Comparison of ENCODE assay signal across 8 mouse cellular contexts in the genomic region with DNA sequence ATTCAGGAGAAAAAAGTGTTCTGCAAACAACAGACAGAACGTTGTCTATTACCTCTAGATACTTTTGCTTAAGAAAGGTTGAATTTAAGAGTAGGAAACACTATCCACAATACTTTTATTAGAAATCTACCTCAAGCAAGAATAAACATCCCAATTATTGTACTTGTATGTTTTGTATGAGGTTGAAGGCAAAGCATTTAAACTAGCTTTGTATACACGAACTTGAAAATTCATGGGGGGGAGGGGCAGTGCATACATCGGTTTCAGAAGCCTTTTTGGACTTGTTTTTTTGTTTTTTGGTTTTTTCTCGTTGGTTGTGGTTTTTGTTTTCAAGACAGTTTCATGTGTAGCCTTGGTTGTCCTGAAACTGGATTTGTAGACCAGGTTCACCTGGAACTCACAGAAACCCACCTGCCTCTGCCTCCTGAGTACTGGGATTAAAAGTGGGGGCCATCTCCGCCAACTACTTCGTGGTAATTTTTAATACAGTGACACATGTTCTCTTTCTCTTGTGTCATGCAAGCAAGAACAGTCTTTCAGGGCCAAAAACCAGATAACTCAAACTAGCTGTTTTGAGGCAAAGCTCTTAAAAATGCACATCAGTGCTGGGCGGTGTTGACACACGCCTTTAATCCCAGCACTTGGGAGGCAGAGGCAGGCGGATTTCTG. TPM values are rescaled to one million over a fixed set of nuclear protein-coding genes. Genes with fewer than 3 reads are reported as not detected.
DNase-seq lines count a peak whose midpoint lies in the region; ATAC-seq and TF ChIP-seq lines count a peak whose summit lies in the region.

No protein-coding gene starts in this region.

- no peaks in the 10 kb centered on the region for H3K9me3 ChIP-seq in lung, postnatal 0 days (ENCODE audit: low read length)
- H3K9me3 ChIP-seq in limb, embryonic 12.5 days: no peaks in the 10 kb centered on the region
- no peaks in the 10 kb centered on the region for H3K9me3 ChIP-seq in stomach, embryonic 15.5 days

- H3K4me3 ChIP-seq in lung, postnatal 0 days (ENCODE audit: low read depth, low read length): peak overlapping the region; percentile 100
- no peak overlapping the region for H3K4me3 ChIP-seq in lung, adult 2 months (replicated peaks; ENCODE audit: extremely low read depth, low read depth, low read length)
- no peak overlapping the region; the same call in 1 of the 2 replicates for H3K4me3 ChIP-seq in embryonic fibroblast, embryonic 13.5 days (ENCODE audit: insufficient read depth, low read length)
- peak overlapping the region; percentile 97 for H3K4me3 ChIP-seq in limb, embryonic 12.5 days (replicated peaks)
- peak overlapping the region; percentile 98; the same call in 1 of the 2 replicates for H3K4me3 ChIP-seq in stomach, embryonic 15.5 days (replicated peaks)

- peak overlapping the region; percentile 73; the same call in 1 of the 2 replicates for H3K4me2 ChIP-seq in lung, postnatal 0 days (replicated peaks; ENCODE audit: low read depth, low read length)
- peak overlapping the region; percentile 68 for H3K4me2 ChIP-seq in limb, embryonic 12.5 days
- peak overlapping the region; percentile 66 for H3K4me2 ChIP-seq in stomach, embryonic 15.5 days

- TF ChIP-seq CTCF in lung, postnatal 0 days (IDR thresholded peaks at IDR 0.05): no peak
- no peak for TF ChIP-seq CTCF in lung, adult 2 months (IDR thresholded peaks at IDR 0.05; ENCODE audit: insufficient read depth, low read length)
- no peak for TF ChIP-seq CTCF in embryonic fibroblast, embryonic 13.5 days (IDR thresholded peaks at IDR 0.05; ENCODE audit: borderline replicate concordance, insufficient read depth, low read length)

- no peak for TF ChIP-seq POLR2A in lung, adult 2 months (IDR thresholded peaks at IDR 0.05; ENCODE audit: borderline replicate concordance, extremely low read depth, low read depth, low read length)
- TF ChIP-seq POLR2A in embryonic fibroblast, embryonic 13.5 days (IDR thresholded peaks at IDR 0.05; ENCODE audit: low read depth, low read length): peak; percentile 35; the same call in 1 of the 2 replicates

- no peak for DNase-seq in lung, postnatal 0 days (ENCODE audit: low spot score)
- DNase-seq in lung, adult 2 months: no peak
- DNase-seq in left cerebral cortex, adult 9 months (ENCODE audit: low spot score in 2 of 2): no peak
- DNase-seq in kidney, postnatal 10 days: no peak
- DNase-seq in lung, adult 18-20 months: no peak

- no peak overlapping the region for H3K9ac ChIP-seq in lung, postnatal 0 days (replicated peaks; ENCODE audit: low read depth)
- no peak overlapping the region for H3K9ac ChIP-seq in limb, embryonic 12.5 days (replicated peaks)
- H3K9ac ChIP-seq in stomach, embryonic 15.5 days: no peak overlapping the region

- no peaks in the 10 kb centered on the region for H3K27me3 ChIP-seq in lung, postnatal 0 days (replicated peaks; ENCODE audit: insufficient read depth, low read length)
- H3K27me3 ChIP-seq in limb, embryonic 12.5 days: no peaks in the 10 kb centered on the region
- H3K27me3 ChIP-seq in stomach, embryonic 15.5 days (replicated peaks): no peaks in the 10 kb centered on the region

- no peaks in the 10 kb centered on the region for H3K36me3 ChIP-seq in lung, postnatal 0 days (ENCODE audit: insufficient read depth, low read length)
- no peaks in the 10 kb centered on the region for H3K36me3 ChIP-seq in limb, embryonic 12.5 days
- H3K36me3 ChIP-seq in stomach, embryonic 15.5 days: no peaks in the 10 kb centered on the region

- ATAC-seq in lung, postnatal 0 days: no peak
- no peak for ATAC-seq in limb, embryonic 12.5 days (ENCODE audit: insufficient number of reproducible peaks, insufficient read depth, low FRiP score, low TSS enrichment, low read depth)
- ATAC-seq in stomach, embryonic 15.5 days (ENCODE audit: insufficient read depth, low FRiP score, low read depth): no peak

- TF ChIP-seq EP300 in lung, postnatal 0 days (IDR thresholded peaks at IDR 0.05): no peak

- peak overlapping the region; percentile 100; the same call in 1 of the 2 replicates for H3K27ac ChIP-seq in lung, postnatal 0 days (ENCODE audit: low read length)
- peak overlapping the region; percentile 98 for H3K27ac ChIP-seq in embryonic fibroblast, embryonic 13.5 days (ENCODE audit: insufficient read depth, low read length)
- peak overlapping the region; percentile 100; the same call in 1 of the 2 replicates for H3K27ac ChIP-seq in limb, embryonic 12.5 days
- H3K27ac ChIP-seq in stomach, embryonic 15.5 days: peak overlapping the region; percentile 100; the same call in 1 of the 2 replicates

- 72% methylated on average over 9 of the region's 9 CpGs for WGBS in lung, postnatal 0 days
- WGBS in lung, adult 2 months: 67% methylated on average over 9 of the region's 9 CpGs
- 82% methylated on average over 9 of the region's 9 CpGs for WGBS in limb, embryonic 12.5 days
- 74% methylated on average over 9 of the region's 9 CpGs for WGBS in stomach, embryonic 15.5 days

- H3K4me1 ChIP-seq in lung, postnatal 0 days (ENCODE audit: insufficient read depth, low read depth, low read length): 0 out of 2 replicates have a peak, but pooled peaks cover under 1% of the 10 kb centered on the region
- peaks cover 5% of the 10 kb centered on the region for H3K4me1 ChIP-seq in lung, adult 2 months (ENCODE audit: control insufficient read depth, insufficient read depth, low read length)
- peaks cover 3% of the 10 kb centered on the region for H3K4me1 ChIP-seq in embryonic fibroblast, embryonic 13.5 days (ENCODE audit: control insufficient read depth, insufficient read depth, low read length)
- H3K4me1 ChIP-seq in limb, embryonic 12.5 days (replicated peaks): peaks cover 20% of the 10 kb centered on the region
- H3K4me1 ChIP-seq in stomach, embryonic 15.5 days: 0 out of 2 replicates have a peak, but pooled peaks cover 2% of the 10 kb centered on the region

RNA-seq across cellular contexts. Expression of gene Sp3, which starts 1.3 kb away (rescaled TPM):
- polyA plus RNA-seq in lung, postnatal 0 days (2015; fragmentation: Nextera tagmentation; extraction: Ambion mirVana): 36.1 and 41.3 TPM in 2 replicates
- polyA plus RNA-seq in lung, adult 2 months (2012; rRNA removed): 13.1 and 16.5 TPM in 2 replicates
- polyA plus RNA-seq in embryonic fibroblast, embryonic 13.5 days (2011; ENCODE audit: insufficient read length, low read depth, missing spikeins): 76.5 and 92.7 TPM in 2 replicates
- polyA plus RNA-seq in limb, embryonic 12.5 days (2016; fragmentation: Nextera tagmentation; extraction: Ambion mirVana): 74.7 and 81.1 TPM in 2 replicates
- 49.2 and 49.8 TPM in 2 replicates for polyA plus RNA-seq in stomach, embryonic 15.5 days (2015; fragmentation: Nextera tagmentation; extraction: Ambion mirVana)

RNA-seq across cellular contexts. Expression of gene Gm11084, which starts 4.9 kb away (rescaled TPM):
- not detected in 2 replicates for polyA plus RNA-seq in lung, postnatal 0 days (2015; fragmentation: Nextera tagmentation; extraction: Ambion mirVana)
- polyA plus RNA-seq in lung, adult 2 months (2012; rRNA removed): not detected in 2 replicates
- polyA plus RNA-seq in embryonic fibroblast, embryonic 13.5 days (2011; ENCODE audit: insufficient read length, low read depth, missing spikeins): not detected in 2 replicates
- not detected in 2 replicates for polyA plus RNA-seq in limb, embryonic 12.5 days (2016; fragmentation: Nextera tagmentation; extraction: Ambion mirVana)
- polyA plus RNA-seq in stomach, embryonic 15.5 days (2015; fragmentation: Nextera tagmentation; extraction: Ambion mirVana): not detected in 2 replicates

Comparison
In these comparisons a context has a peak if more than half of its experiments do, and no peak if none do; other contexts are left out.
1. H3K4me3 ChIP-seq: peak in lung, postnatal 0 days (single experiment), limb, embryonic 12.5 days (single experiment) and stomach, embryonic 15.5 days (single experiment); none in lung, adult 2 months (single experiment) and embryonic fibroblast, embryonic 13.5 days (single experiment).
2. Peak in every context shown above with its lines, with median percentiles within 50 percentile points of each other: H3K27ac ChIP-seq and H3K4me2 ChIP-seq.